Mouse (Mus musculus): ENCODE data around the gene Zcchc3. TPM values are rescaled to one million over a fixed set of nuclear protein-coding genes. Genes with fewer than 3 reads are reported as not detected.
A peak's percentile ranks its signal among the peaks of the same experiment; 100 is the strongest.

Gene Zcchc3
- polyA plus RNA-seq, 1 experiment from 2014 or later = 67.7 TPM

GRCm38 (mm10) chr2:152392786-152393185 lies 22.0 kb downstream of the Zcchc3 start:
- Histone ChIP-seq H3K27ac (replicated peaks; ENCODE audit: low read depth, low read length) (no peak overlapping the region), H3K27me3 (ENCODE audit: control insufficient read depth, insufficient read depth, low read length) (no peaks in the 10 kb centered on the region), H3K4me3 (ENCODE audit: low read depth, low read length) (no peak overlapping the region), H3K4me1 (ENCODE audit: control insufficient read depth, insufficient read depth, low read length) (no peaks in the 10 kb centered on the region), H3K36me3 (replicated peaks; ENCODE audit: control insufficient read depth, insufficient read depth, low read depth, low read length) (no peaks in the 10 kb centered on the region), H3K9ac (replicated peaks; ENCODE audit: low read length) (no peak overlapping the region), H3K9me3 (replicated peaks; ENCODE audit: control insufficient read depth, low read length) (no peaks in the 10 kb centered on the region), H3K4me2 (ENCODE audit: low read depth, low read length) (no peak overlapping the region)
- ATAC-seq (replicated peaks; ENCODE audit: insufficient number of reproducible peaks, low FRiP score, low TSS enrichment, low read depth) = no peak
- WGBS = 18% methylated on average over 3 of the region's 3 CpGs
- peak; percentile 76 for DNase-seq (ENCODE audit: low spot score)

GRCm38 (mm10) chr2:152384191-152384590 lies 30.6 kb downstream of the Zcchc3 start:
- Histone ChIP-seq H3K9ac (replicated peaks; ENCODE audit: low read length) (no peak overlapping the region), H3K36me3 (replicated peaks; ENCODE audit: control insufficient read depth, insufficient read depth, low read depth, low read length) (no peaks in the 10 kb centered on the region), H3K4me1 (ENCODE audit: control insufficient read depth, insufficient read depth, low read length) (no peaks in the 10 kb centered on the region), H3K4me2 (ENCODE audit: low read depth, low read length) (no peak overlapping the region), H3K27ac (replicated peaks; ENCODE audit: low read depth, low read length) (no peak overlapping the region), H3K27me3 (ENCODE audit: control insufficient read depth, insufficient read depth, low read length) (no peaks in the 10 kb centered on the region), H3K4me3 (ENCODE audit: low read depth, low read length) (no peak overlapping the region), H3K9me3 (replicated peaks; ENCODE audit: control insufficient read depth, low read length) (no peaks in the 10 kb centered on the region)
- ATAC-seq (replicated peaks; ENCODE audit: insufficient number of reproducible peaks, low FRiP score, low TSS enrichment, low read depth) (no peak), DNase-seq (ENCODE audit: low spot score) (no peak)
- 90% methylated on average over 4 of the region's 4 CpGs for WGBS

- Histone ChIP-seq H3K27me3 (ENCODE audit: control insufficient read depth, insufficient read depth, low read length) (no peaks in the 10 kb centered on the region), H3K4me1 (ENCODE audit: control insufficient read depth, insufficient read depth, low read length) (peaks cover 6% of the 10 kb centered on the region), H3K4me3 (ENCODE audit: low read depth, low read length) (0 out of 2 replicates have a peak within 1 kb of the TSS, but pooled peaks have one; percentile 8), H3K4me2 (ENCODE audit: low read depth, low read length) (peak within 1 kb of the TSS; percentile 42), H3K9me3 (replicated peaks; ENCODE audit: control insufficient read depth, low read length) (no peaks in the 10 kb centered on the region), H3K9ac (replicated peaks; ENCODE audit: low read length) (peak within 1 kb of the TSS; percentile 37), H3K36me3 (replicated peaks; ENCODE audit: control insufficient read depth, insufficient read depth, low read depth, low read length) (no peaks in the 10 kb centered on the region), H3K27ac (replicated peaks; ENCODE audit: low read depth, low read length) (no peak within 1 kb of the TSS; the same call in 1 of the 2 replicates)
- DNase-seq (ENCODE audit: low spot score) = peak; percentile 54
- ATAC-seq (replicated peaks; ENCODE audit: insufficient number of reproducible peaks, low FRiP score, low TSS enrichment, low read depth) = peak; percentile 75
- WGBS = 2% methylated on average over 16 of the region's 16 CpGs
Measured at GRCm38 (mm10) chr2:152376345-152376741, 38.5 kb downstream of the Zcchc3 start, which contains the start of gene Nrsn2. Nrsn2 (minus strand) TSS chr2:152376638.

GRCm38 (mm10) chr2:152375652-152376344 lies 39.0 kb downstream of the Zcchc3 start:
- peak; percentile 74 for DNase-seq (ENCODE audit: low spot score)
- H3K36me3 ChIP-seq (replicated peaks; ENCODE audit: control insufficient read depth, insufficient read depth, low read depth, low read length) = no peaks in the 10 kb centered on the region
- H3K4me3 ChIP-seq (ENCODE audit: low read depth, low read length) = 0 out of 2 replicates have a peak overlapping the region, but pooled peaks have one; percentile 8
- WGBS = 2% methylated on average over 21 of the region's 21 CpGs
- H3K27me3 ChIP-seq (ENCODE audit: control insufficient read depth, insufficient read depth, low read length) = no peaks in the 10 kb centered on the region
- H3K4me2 ChIP-seq (ENCODE audit: low read depth, low read length) = peak overlapping the region; percentile 42
- peaks cover 6% of the 10 kb centered on the region for H3K4me1 ChIP-seq (ENCODE audit: control insufficient read depth, insufficient read depth, low read length)
- no peak overlapping the region; the same call in 1 of the 2 replicates for H3K27ac ChIP-seq (replicated peaks; ENCODE audit: low read depth, low read length)
- H3K9me3 ChIP-seq (replicated peaks; ENCODE audit: control insufficient read depth, low read length) = no peaks in the 10 kb centered on the region
- H3K9ac ChIP-seq (replicated peaks; ENCODE audit: low read length) = peak overlapping the region; percentile 28
- peak; percentile 72 for ATAC-seq (replicated peaks; ENCODE audit: insufficient number of reproducible peaks, low FRiP score, low TSS enrichment, low read depth)

GRCm38 (mm10) chr2:152373547-152373946 lies 41.3 kb downstream of the Zcchc3 start:
- Histone ChIP-seq H3K27ac (replicated peaks; ENCODE audit: low read depth, low read length) (no peak overlapping the region), H3K36me3 (replicated peaks; ENCODE audit: control insufficient read depth, insufficient read depth, low read depth, low read length) (no peaks in the 10 kb centered on the region), H3K27me3 (ENCODE audit: control insufficient read depth, insufficient read depth, low read length) (no peaks in the 10 kb centered on the region), H3K4me1 (ENCODE audit: control insufficient read depth, insufficient read depth, low read length) (peaks cover 6% of the 10 kb centered on the region), H3K4me2 (ENCODE audit: low read depth, low read length) (no peak overlapping the region), H3K4me3 (ENCODE audit: low read depth, low read length) (no peak overlapping the region), H3K9me3 (replicated peaks; ENCODE audit: control insufficient read depth, low read length) (no peaks in the 10 kb centered on the region), H3K9ac (replicated peaks; ENCODE audit: low read length) (no peak overlapping the region)
- 82% methylated on average over 9 of the region's 9 CpGs for WGBS
- DNase-seq (ENCODE audit: low spot score) = no peak
- ATAC-seq (replicated peaks; ENCODE audit: insufficient number of reproducible peaks, low FRiP score, low TSS enrichment, low read depth) = no peak

GRCm38 (mm10) chr2:152372661-152373060 lies 42.2 kb downstream of the Zcchc3 start:
- no peaks in the 10 kb centered on the region for H3K9me3 ChIP-seq (replicated peaks; ENCODE audit: control insufficient read depth, low read length)
- H3K27me3 ChIP-seq (ENCODE audit: control insufficient read depth, insufficient read depth, low read length) = no peaks in the 10 kb centered on the region
- H3K36me3 ChIP-seq (replicated peaks; ENCODE audit: control insufficient read depth, insufficient read depth, low read depth, low read length) = no peaks in the 10 kb centered on the region
- 58% methylated on average over 4 of the region's 4 CpGs for WGBS
- no peak overlapping the region for H3K4me3 ChIP-seq (ENCODE audit: low read depth, low read length)
- DNase-seq (ENCODE audit: low spot score) = no peak
- peaks cover 6% of the 10 kb centered on the region for H3K4me1 ChIP-seq (ENCODE audit: control insufficient read depth, insufficient read depth, low read length)
- H3K9ac ChIP-seq (replicated peaks; ENCODE audit: low read length) = no peak overlapping the region
- H3K27ac ChIP-seq (replicated peaks; ENCODE audit: low read depth, low read length) = no peak overlapping the region
- ATAC-seq (replicated peaks; ENCODE audit: insufficient number of reproducible peaks, low FRiP score, low TSS enrichment, low read depth) = no peak
- H3K4me2 ChIP-seq (ENCODE audit: low read depth, low read length) = no peak overlapping the region

GRCm38 (mm10) chr2:152372104-152372503 lies 42.7 kb downstream of the Zcchc3 start:
- Histone ChIP-seq H3K9me3 (replicated peaks; ENCODE audit: control insufficient read depth, low read length) (no peaks in the 10 kb centered on the region), H3K4me1 (ENCODE audit: control insufficient read depth, insufficient read depth, low read length) (peaks cover 6% of the 10 kb centered on the region), H3K27ac (replicated peaks; ENCODE audit: low read depth, low read length) (no peak overlapping the region), H3K4me3 (ENCODE audit: low read depth, low read length) (no peak overlapping the region), H3K4me2 (ENCODE audit: low read depth, low read length) (no peak overlapping the region), H3K9ac (replicated peaks; ENCODE audit: low read length) (no peak overlapping the region), H3K27me3 (ENCODE audit: control insufficient read depth, insufficient read depth, low read length) (no peaks in the 10 kb centered on the region), H3K36me3 (replicated peaks; ENCODE audit: control insufficient read depth, insufficient read depth, low read depth, low read length) (no peaks in the 10 kb centered on the region)
- DNase-seq (ENCODE audit: low spot score) (no peak), ATAC-seq (replicated peaks; ENCODE audit: insufficient number of reproducible peaks, low FRiP score, low TSS enrichment, low read depth) (no peak)
- 87% methylated on average over 7 of the region's 7 CpGs for WGBS

- Histone ChIP-seq H3K4me2 (ENCODE audit: low read depth, low read length) (no peak overlapping the region), H3K27ac (replicated peaks; ENCODE audit: low read depth, low read length) (no peak overlapping the region), H3K4me1 (ENCODE audit: control insufficient read depth, insufficient read depth, low read length) (no peaks in the 10 kb centered on the region), H3K9me3 (replicated peaks; ENCODE audit: control insufficient read depth, low read length) (no peaks in the 10 kb centered on the region), H3K9ac (replicated peaks; ENCODE audit: low read length) (no peak overlapping the region), H3K27me3 (ENCODE audit: control insufficient read depth, insufficient read depth, low read length) (no peaks in the 10 kb centered on the region), H3K36me3 (replicated peaks; ENCODE audit: control insufficient read depth, insufficient read depth, low read depth, low read length) (no peaks in the 10 kb centered on the region), H3K4me3 (ENCODE audit: low read depth, low read length) (no peak overlapping the region)
- peak; percentile 76 for DNase-seq (ENCODE audit: low spot score)
- WGBS = 30% methylated on average over 14 of the region's 14 CpGs
- ATAC-seq (replicated peaks; ENCODE audit: insufficient number of reproducible peaks, low FRiP score, low TSS enrichment, low read depth) = 0 out of 2 replicates have a peak, but pooled peaks have one; percentile 14
Measured at GRCm38 (mm10) chr2:152368532-152369140, 46.2 kb downstream of the Zcchc3 start.
